Mouse (Mus musculus): ENCODE measurements around the gene Klf6.

Klf6 gene

DNA sequence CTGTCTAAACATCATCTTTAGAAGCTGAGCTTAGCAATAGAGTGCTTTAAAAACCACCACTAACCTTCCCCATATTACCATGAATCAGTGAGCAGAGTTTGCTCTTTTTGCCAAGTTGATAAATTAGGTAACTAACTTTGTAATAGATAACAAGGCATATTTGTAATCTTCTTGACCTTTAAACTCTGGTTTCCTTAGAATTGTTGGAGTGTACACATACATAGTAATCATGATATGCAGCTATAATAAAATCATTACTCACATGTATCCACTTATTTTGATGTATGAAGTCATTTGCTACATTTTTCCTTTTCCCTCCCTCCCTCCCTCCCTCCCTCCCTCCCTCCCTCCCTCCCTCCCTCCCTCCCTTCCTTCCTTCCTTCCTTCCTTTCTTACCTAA lies 56.1 kb downstream of the Klf6 start:
- DNase-seq, result no peak

DNA sequence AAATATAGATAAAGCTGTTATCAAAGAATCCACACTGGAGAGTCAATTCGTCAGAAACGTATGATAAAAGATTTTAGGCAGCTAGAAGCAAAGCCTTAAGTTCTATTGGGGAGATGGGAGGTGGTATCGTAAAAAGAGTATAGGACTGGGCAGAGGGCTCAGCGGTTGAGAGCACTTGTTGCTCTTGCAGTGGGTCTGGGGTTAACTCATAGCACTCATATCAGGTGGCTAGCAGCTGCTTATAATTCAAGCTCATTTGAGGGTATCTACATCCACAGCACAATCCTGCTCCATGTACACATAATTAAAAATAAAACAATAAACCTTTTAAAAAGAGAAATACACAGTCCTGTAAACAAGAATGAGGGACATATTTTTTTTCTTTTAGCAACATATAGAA lies 58.7 kb downstream of the Klf6 start:
- no peak for DNase-seq
